Mouse (Mus musculus) left cerebral cortex, postnatal 14 days (tissue): ENCODE data around the gene Mchr1. TPM values are rescaled to one million over a fixed set of nuclear protein-coding genes. Genes with fewer than 3 reads are reported as not detected.
A peak's percentile ranks its signal among the peaks of the same experiment; 100 is the strongest.
"Not testable (repeated sequence)": the region's sequence is repeated elsewhere in the genome, so short reads cannot be mapped to it uniquely, and the experiment has no call there.

Experiments
- DNase-seq, 2 experiments: peaks; one replicate each; pipeline ENCODE4 v3.0.0; 2021 to 2022; ENCODE audit warnings: low spot score in 2 of 2, mixed read lengths in 1 of 2
- intact Hi-C: fragments of 180-260 bp; cut with DNase I; formaldehyde crosslinking; loops from one replicate; pipeline ENCODE4 v1.15.1; 2025
- long read RNA-seq, 2 experiments: library from polyadenylated mRNA; stranded (forward); transcript quantifications; one replicate each; pipeline ENCODE4 v2.0.0; 2021
- total RNA-seq, 2 experiments: library from RNA; stranded (reverse); gene quantifications; 2 replicates each; pipeline ENCODE4 v1.2.3; 2021

Mchr1 gene
- 10 to 100 TPM; 20.9 to 21.0 TPM for total RNA-seq
- long read RNA-seq, experiment 1, transcript Mchr1-201 (2 exons, 2,189 nt): major isoform, 34 of 36 reads
- long read RNA-seq, experiment 1, partial matches to known transcripts: 0 of 36 reads
- long read RNA-seq, experiment 1, other reads (novel, unspliced or antisense): 2 of 36 reads
- long read RNA-seq, experiment 2, transcript Mchr1-201 (2 exons, 2,189 nt): major isoform, 31 of 33 reads
- long read RNA-seq, experiment 2, partial matches to known transcripts: 0 of 33 reads
- long read RNA-seq, experiment 2, other reads (novel, unspliced or antisense): 2 of 33 reads

- intact Hi-C loops: loop anchor here (5.0 kb wide), 1 partner anchor 67 kb away; no protein-coding TSS in a partner anchor
- DNase-seq: peak; percentile 78 to 85
These were observed at the start of gene Mchr1 for GRCm38 (mm10) chr15:81235086-81235920. Gene Mchr1, plus strand, starts transcription at chr15:81235499.

- no peak for DNase-seq
- intact Hi-C loops: no loop called here
These were observed 46.2 kb upstream of the Mchr1 start for GRCm38 (mm10) chr15:81189061-81189460.

- DNase-seq: no peak
These were observed 45.2 kb upstream of the Mchr1 start for GRCm38 (mm10) chr15:81190011-81190629.

DNA sequence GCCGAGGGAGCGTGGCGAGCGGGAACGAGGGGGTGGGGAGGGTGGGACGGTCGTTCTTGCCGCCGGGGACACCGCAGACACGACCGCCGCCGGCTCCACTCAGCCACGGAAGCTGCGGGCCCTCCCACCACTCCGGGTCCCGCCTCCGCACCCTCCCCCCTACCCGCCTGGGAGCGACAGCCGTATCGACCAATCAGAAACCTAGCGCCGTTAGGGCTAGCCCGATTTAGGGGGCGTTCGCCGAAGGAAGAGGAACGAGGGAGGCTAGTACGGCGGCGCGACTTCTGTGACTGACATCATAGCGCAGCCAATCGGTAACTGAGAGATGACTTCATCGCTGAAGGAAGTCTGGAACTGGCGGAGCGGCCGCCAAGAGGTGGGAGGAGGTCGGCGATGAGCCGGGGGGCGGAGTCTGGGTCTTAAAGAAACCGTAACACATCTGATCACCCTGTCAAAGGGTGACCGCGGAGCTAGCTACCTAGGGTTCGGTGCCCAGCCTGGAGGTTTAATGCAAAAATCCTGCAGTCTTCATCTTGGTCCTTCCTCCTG lies 44.6 kb upstream of the Mchr1 start, which contains the start of gene Mrtfa:
TSS of gene Mrtfa (minus strand) at position 128 of the 549 bp plus-strand sequence.
- intact Hi-C loops: no loop called here
- DNase-seq: peak; percentile 99 to 100

More at GRCm38 (mm10) chr15:81190011-81190629, 45.2 kb upstream of the Mchr1 start:
- intact Hi-C loops: no loop called here

DNA sequence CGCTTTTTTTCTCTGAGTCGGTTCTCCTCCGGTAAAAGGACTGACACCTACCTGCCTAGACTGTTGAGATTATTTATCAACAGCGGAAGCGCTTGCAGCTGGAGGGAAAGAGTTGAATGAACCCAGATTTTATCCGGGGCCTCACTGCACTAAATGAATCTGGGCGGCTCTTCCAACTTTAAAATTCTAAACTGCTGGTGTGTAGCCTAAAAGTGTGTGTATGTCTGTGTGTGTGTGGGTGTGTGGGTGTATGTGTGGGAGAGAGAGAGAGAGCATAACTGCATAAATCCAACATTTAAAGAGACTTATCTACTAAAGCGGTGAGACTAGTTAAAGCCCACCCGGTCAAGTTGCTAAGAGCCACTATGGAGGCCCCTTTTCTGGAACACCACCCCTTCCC lies 44.0 kb upstream of the Mchr1 start:
- peak in 1 of 2 experiments; percentile 21 for DNase-seq
- intact Hi-C loops: no loop called here

DNA sequence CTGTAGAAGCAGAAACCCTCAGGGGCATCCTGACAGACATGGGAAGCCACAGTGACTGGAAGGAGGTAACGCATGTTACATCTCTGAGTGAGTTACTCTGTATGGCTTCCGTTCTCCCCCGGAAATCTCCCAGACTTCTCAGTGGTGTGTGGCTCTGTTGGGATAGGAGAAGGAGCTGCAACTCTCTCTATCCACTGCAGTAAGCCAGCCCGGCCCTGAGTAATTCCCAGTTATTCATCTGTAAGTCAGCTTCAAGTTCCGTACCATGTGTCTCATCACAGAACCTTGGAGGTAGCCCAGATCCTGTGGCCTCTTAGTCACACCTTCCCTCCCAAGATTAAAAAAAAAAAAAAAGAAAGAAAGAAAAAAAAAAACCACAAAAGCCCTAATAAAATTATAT lies 43.0 kb upstream of the Mchr1 start:
- DNase-seq: no peak
- intact Hi-C loops: no loop called here

- intact Hi-C loops: no loop called here
- DNase-seq: no peak
These were observed 42.4 kb upstream of the Mchr1 start for GRCm38 (mm10) chr15:81192858-81193257.

DNA sequence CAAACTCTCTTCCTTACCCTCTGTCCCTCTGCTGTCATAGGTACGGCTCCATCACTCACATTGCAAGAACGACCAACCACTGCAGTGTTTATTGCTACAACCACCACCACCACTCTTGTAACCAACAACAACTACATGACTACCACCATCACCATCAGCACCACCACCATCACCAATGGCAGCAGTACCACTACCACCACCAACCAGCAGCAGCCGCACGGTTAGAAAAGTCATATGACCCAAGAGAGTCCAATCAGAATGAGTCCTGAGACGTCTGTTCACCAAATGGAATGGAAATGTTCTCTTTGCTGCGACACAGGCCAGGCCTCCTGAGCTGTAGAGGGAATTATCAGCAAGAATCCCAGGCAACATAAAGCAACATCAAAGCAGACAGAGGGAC lies 40.5 kb upstream of the Mchr1 start:
- intact Hi-C loops: loop anchor here (5.0 kb wide), 2 partner anchors 117 to 167 kb away; no protein-coding TSS in a partner anchor
- DNase-seq: no peak

DNA sequence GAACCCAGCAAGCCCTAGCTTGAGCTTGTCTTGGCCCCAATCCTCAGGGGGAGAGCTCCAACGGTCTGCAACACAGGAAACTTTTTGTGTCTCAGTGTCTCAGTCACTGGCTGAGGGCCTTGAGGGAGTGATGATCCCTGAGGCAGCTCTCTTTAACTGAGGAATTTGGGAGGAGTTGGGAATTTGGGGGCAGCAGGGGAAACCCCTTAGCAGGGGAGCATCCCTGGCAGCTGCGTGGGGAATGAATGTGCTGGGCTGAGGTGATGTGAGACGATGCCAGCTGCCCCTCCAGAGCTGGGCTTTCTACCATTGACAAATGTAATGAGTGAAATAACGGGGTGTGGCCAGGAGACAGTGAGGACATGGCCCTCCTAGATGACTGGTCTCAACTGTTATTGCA lies 39.9 kb upstream of the Mchr1 start:
- DNase-seq: no peak
- intact Hi-C loops: loop anchor here (5.0 kb wide), 2 partner anchors 118 to 168 kb away; no protein-coding TSS in a partner anchor

- no peak for DNase-seq
- intact Hi-C loops: loop anchor here (5.0 kb wide), 2 partner anchors 120 to 170 kb away; no protein-coding TSS in a partner anchor
These were observed 38.1 kb upstream of the Mchr1 start for GRCm38 (mm10) chr15:81197197-81197596.

GRCm38 (mm10) chr15:81198447-81198846 lies 36.9 kb upstream of the Mchr1 start:
- DNase-seq: no peak
- intact Hi-C loops: loop anchor here (5.0 kb wide), 2 partner anchors 121 to 171 kb away; no protein-coding TSS in a partner anchor

- DNase-seq: peak; percentile 67 to 82
- intact Hi-C loops: loop anchor here (5.0 kb wide), 2 partner anchors 122 to 172 kb away; no protein-coding TSS in a partner anchor
These were observed 35.8 kb upstream of the Mchr1 start for GRCm38 (mm10) chr15:81199372-81199959.

- intact Hi-C loops: no loop called here
- no peak for DNase-seq
These were observed 32.8 kb upstream of the Mchr1 start for GRCm38 (mm10) chr15:81202462-81202861.

DNA sequence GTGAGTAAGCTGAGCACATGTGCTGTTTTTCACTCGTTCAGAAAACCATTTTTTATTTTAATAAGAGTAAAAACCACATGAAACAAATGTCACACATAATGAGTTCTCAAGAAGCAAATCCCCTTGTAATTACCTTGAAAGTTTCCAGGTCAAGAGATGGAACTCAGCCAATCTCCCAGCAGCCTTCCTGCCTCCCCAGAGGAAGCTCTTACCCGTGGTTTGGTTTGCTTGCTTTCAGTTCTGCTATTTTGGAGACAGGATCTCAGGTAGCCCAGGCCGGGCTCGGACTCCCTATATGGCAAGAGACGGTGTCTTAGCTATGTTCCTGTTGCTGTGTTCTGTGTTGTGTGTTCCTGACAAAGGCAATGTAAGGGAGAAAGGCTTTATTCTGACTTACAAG lies 24.8 kb upstream of the Mchr1 start:
- no peak for DNase-seq
- intact Hi-C loops: no loop called here

DNA sequence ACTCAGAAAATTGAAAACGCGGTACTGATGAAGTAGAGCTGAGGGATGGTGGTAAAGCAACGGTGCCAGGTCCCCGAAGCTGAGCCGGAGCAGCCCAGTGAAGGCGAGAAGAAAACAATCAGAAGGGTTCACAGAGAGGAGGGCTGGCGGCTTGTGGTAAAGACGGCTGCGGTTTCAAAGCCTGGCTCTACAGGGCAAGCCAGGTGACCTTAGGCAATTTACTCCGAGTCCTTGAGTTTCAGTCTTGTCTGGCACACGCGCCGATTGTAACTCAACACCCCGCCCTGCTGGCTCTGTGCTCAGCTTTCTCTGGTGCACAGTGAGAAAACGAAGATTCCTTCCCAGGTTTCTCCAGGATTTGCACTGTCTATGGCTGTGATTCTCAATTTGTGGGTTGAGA lies 22.3 kb upstream of the Mchr1 start:
- DNase-seq: no peak
- intact Hi-C loops: no loop called here

GRCm38 (mm10) chr15:81216906-81217653 lies 18.2 kb upstream of the Mchr1 start:
- intact Hi-C loops: no loop called here

DNA sequence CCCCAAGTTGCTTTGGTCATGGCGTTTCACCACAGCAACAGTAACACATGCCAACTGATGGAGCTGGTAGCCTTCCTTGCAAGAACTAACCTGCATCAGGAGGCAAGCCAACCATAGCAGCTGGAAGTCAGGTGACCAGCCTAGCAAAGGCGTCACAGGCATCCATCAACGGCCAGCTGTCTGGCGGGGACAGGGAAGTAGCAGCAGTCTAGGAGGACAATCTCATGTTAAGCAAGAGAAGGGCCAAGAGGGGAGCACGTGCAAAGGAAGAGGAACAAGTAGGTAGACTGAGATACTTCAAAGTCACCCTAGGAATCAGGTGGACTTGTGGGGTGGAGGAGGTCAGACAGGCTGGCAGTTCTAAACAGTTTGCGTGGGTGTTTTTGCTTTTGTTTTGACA lies 16.2 kb upstream of the Mchr1 start:
- intact Hi-C loops: no loop called here
- no peak for DNase-seq

More at GRCm38 (mm10) chr15:81216906-81217653, 18.2 kb upstream of the Mchr1 start:
- DNase-seq: peak; percentile 67 to 75

- not testable (repeated sequence) for DNase-seq
These were observed 15.2 kb upstream of the Mchr1 start for GRCm38 (mm10) chr15:81220051-81220450.

More at GRCm38 (mm10) chr15:81220051-81220450, 15.2 kb upstream of the Mchr1 start:
- intact Hi-C loops: not testable (repeated sequence)
